Mouse (Mus musculus) gastrocnemius, adult 18-20 months (tissue): ENCODE measurements around the gene Hdac7. TPM values are rescaled to one million over a fixed set of nuclear protein-coding genes. Genes with fewer than 3 reads are reported as not detected.
A peak's percentile ranks its signal among the peaks of the same experiment; 100 is the strongest.

Experiments used
- DNase-seq: peaks from one replicate; pipeline ENCODE4 v3.0.0; 2021; ENCODE audit warnings: low spot score
- total RNA-seq, 2 experiments: library from RNA; stranded (reverse); gene quantifications; 2 replicates each; pipeline ENCODE4 v1.2.3; 2021

Hdac7 gene
- total RNA-seq, 2 experiments from 2014 or later: 6.2 to 10.3 TPM

DNA sequence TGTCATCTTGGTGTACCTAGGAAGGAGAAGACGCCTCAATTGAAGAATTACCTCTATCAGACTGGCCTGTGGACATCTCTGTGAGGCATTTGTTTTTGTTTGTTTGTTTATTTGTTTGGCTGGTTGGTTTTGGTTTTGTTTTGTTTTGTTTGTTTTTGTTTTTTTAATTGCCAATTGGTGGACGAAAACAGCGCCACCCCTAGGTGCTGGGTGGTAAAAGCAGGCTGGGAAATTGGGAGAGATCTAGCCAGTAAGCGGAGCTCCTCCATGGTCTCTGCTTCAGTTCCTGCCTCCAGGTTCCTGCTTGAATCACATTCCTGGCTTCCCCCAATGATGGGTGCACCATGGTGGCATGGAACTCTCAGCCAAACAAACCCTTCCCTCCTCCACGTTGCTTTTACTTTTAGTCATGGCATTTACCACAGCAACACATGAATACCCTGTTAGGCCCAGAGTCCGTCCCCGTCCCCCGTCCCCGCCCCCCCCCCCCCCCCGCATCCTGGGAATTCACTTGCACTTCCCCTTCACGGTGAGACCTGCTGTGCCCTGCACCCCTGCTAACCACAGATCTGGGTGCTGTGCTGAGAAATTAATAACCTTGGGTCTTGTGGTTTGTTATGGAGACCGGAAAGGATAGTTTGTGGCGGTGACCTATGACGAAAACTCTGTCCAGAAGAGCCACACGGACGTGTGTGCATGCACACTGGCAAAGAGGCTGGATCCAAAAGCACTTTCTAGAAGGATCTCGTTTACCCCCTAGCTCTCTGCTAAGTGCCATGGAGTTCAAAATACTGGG, 27.9 kb downstream of the Hdac7 start:
- DNase-seq: no peak

DNA sequence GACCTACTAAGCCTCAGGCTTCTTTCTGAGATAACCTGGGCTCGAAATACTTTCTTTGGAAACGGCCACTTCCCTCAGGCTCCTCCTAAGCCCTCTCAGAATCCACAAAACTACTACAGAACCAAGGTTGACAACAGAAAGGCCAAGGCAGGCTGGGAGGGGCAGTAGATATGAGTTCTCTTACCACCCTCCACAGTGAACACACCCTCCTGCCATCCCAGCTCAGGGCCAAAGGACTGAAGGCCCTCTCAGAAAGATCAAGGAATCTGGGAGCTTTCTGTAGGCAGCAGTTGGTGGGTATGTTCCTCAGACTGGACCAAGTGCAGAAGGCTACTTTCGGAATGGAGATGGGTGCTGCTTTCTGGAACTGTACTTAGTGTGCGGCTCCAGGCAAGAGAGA, 29.0 kb downstream of the Hdac7 start:
- no peak for DNase-seq

DNA sequence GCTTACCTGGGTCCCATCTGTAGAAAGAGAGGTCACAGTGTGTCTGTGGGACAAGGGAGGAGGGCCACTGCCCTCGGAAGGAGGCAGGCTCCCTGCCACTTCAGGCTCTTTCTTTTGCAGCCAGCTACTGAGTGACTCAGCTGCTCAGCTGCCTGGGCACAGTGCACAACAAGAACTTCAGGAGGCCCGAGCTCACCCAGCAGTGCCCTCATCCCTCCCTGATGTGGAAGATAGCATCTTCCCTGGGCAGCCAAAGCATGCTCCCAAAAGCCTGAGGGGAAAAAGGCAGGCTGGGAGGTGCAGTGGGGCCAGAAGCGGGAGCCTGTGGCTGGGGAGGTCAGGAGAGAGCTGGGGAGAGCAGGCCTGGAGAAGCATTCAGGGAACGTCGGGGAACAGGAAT, 29.6 kb downstream of the Hdac7 start:
- DNase-seq: no peak

DNA sequence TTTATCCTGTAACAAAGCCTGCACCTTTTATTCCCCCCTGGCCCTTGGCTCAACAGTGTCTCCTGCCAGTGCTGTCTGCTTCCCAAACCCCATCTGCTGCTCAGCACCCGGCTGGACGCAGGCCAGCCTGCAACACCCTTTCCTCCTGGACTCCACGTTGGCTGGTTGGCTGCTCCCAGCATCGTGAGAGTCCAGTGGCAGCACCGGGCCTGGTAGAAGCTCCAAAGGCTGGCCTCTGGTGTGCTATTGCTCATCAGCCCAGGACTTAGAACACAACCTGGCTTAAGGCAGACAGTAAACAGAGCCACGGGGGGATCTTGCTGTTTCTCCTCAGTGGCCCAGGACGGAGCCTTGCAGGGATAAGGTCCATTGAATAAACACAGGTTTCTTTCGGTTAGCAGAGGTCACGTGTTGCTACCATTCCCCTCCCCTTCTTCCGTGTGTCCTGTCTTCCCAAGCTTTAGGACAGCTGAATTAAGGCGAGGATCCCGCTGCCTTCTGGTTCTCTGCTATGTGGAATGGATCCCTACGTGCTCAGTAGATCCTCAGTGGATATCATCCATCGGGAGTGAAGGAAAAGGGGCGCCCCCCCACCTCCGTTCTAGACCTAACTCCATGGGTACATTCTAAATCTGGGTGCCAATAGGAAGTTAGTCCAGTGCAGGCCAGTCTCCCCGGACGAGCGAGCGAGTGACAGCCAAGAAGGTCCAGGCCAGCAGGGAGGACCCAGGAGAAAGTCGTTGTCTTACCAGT, 30.7 kb downstream of the Hdac7 start:
- DNase-seq: no peak

DNA sequence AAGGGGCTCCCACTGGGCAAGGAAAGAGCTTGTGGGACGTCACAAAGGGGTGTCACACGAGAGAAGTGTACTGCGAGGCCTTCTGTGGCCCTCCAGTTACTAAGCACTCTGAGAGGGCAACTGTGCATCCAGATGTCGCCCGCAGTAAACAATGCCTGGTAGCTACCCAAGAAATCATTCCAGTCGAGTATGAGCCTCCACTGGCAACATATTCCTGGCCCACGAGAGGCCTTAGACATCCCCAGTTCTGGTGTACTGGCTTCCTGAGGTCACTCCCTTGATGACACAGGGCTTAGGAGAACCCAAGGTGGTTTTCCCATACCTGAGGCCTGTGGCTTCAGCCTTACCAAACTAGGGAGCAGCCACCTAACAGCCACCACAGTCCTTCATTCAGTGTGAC, 31.4 kb downstream of the Hdac7 start:
- DNase-seq: no peak

DNA sequence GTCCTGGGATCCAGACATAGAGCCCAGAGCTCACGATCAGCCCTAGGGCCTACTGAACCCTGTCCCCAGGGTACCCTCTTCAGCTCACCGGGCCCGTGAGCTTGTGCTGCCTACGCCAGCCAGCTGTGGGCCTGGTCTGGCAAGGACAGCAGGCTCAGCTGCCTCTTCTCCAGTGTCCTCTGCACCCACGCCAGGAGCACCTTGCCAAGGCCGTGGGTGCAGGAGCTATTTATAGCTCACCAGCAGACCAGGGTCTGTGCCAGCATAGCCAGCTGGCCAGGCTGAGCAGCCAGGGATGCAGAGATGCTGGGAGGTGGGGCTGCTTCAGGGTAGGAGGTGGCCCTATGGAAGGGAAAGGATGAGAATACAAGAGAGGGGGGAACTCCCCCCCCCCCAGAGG, 32.2 kb downstream of the Hdac7 start:
- DNase-seq: peak; percentile 89

DNA sequence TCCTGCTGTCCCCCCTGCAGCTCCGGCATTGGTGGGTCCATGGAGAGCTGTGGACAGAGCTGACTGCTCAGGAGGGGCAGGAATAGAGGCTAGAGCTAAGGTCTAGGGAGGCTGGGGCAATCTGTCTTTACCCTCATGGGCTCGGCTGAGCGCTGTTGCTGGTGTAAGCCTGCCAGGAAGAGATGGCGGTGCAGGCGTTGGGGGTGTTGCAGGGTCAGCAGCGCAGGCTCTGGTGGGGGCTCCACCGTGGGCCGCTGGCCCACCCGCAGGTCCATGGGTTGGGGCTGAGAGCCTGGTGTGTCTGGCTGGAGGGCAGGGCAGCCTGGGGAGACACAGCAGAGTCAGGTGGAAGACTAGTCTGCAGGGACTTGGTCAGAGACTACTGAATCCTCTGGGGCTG, 33.0 kb downstream of the Hdac7 start:
- no peak for DNase-seq

DNA sequence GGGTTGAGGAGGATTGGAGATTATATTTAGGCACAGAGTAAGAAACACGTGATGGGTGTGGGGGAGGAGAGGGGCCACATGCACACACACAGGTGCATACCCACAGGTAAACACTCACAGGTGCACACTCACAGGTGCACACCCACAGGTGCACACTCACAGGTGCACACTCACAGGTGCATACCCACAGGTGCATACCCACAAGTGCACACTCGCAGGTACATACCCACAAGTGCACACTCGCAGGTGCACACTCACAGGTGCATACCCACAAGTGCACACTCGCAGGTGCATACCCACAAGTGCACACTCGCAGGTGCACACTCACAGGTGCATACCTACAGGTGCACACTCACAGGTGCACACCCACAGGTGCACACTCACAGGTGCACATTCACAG, 33.9 kb downstream of the Hdac7 start:
- no peak for DNase-seq

DNA sequence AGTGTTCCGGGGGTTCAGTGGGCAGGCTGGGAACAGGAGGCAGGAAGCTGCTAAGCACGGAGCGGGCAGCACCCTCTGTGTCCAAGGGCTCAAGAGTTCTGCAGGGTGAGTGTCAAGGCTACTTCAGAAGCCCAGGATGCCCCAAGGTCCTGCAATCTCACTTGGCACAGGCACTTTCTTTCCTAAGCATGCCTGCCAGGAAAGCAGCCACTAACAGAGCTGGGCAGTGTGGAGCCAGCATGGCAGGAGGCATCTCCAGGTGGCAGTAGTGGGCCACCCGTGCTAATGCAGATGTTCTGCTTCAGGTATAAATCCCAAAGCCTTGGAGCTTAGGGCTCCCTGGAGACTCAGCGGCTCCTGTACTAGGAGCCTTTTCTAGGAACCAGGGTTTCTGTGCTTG, 34.4 kb downstream of the Hdac7 start:
- DNase-seq: no peak

DNA sequence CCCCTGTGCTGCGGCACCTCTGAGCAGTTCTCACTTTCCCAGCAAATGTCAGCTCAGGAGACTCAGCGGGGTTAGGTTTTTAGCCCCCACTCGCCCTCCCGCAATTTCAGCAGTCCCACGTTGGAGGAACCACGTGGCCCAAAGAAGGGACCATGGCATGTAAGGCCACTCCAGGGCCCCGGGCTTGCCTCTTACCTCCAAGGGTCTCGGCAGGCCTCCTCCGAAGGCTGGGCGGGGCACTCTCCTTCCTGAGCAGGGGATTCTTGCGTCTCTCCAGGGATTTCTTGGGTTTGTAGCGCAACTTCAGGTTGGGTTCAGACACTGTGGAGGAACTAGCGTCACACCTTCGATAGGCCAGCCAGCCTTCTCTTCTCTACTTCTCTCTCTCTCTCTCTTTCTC, 35.1 kb downstream of the Hdac7 start:
- no peak for DNase-seq

DNA sequence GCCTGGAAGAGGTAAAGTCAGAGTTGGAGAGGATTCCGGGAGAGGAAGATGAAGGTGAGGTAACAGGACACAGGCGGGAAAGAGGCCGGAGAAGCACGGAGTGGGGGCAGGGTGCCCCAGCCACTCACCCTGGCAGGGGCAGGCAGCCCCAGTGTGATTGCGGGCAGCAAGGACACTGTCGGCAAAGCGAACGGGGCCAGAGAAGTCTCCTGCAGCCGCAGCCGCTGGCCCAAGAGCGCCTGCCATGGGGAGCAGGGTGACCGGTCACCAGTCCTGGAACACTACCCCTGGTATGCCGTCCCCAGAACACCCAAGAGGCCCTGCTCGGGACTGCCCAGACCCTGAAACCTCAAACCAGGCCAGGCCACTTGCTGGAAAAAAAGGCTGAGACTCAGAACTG, 35.8 kb downstream of the Hdac7 start:
- DNase-seq: no peak

DNA sequence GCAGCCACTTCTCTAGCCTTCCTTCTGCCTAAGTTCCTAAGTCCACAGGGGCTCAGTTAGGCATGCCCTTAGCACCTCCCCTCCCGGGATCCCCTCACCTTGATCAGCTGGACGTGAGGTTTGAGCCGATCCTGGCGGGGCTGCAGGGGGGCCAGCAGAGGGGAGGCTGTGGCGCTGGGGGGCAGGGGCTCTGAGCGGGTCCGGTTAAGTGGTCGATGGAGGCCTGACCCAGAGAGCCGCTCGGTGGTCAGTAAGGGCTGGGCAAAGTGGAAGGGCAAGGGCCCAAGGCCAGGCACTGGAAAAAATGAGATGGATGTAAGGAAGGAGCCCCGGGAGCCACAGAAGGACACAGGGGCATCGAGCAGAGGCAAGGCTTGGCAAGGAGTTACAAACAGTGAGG, 36.4 kb downstream of the Hdac7 start:
- no peak for DNase-seq

DNA sequence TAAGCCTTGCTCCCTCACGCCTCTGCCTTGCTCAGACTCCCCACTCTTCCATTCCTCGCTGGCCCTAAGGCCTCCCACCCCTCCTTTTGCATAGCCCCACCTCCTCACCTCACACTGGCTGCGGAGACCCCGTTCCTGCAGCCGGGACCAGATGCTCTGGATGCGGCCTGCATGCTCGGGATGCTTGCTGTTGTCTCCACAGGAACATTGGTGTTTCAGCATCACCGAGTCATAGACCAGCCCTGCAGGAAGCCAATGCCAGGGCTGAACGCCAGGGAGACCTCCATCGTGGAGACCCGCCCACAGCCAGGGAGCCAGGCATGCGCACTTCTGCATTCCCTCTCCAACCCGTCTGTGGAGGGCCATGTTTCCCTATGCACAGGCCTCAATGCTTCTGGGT, 41.7 kb downstream of the Hdac7 start:
- no peak for DNase-seq

DNA sequence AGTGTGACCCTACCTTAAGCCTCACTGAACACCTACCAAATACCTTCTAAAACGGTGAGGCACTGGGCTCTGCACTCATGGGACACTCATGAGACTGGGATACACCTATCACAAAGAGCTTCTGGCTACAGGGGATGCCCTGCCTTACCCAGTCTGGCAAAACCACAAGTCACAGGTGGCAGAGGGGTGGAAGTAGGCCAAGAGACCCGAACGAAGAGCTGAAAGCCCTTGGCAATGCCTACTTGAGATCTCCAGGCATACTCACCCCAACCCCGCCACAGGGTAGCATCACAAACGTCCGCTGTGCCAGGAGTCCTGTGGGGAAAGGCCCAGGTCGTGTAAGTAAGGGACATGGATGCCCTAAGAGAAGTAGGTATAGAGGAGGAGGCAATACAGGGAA, 42.5 kb downstream of the Hdac7 start:
- no peak for DNase-seq

DNA sequence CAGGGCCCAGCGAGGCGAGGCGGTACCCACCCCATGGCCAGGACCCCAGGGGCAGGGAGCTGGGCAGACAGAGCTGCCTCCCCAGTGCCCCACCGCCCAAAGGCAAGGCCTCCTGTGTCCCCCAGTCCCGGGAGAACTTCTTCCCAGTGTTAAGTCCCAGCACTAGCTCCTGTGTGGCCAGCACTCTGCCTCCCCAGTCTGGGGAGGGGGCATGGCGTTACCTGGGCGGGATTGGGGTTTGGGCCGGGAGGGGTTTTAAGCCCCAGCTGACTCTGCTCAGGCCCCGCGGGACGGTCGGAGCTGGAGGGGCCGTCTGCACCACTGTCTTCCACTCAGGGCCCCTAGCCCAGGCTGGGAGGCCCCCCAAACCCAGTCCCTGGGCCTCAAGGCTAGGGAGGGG, 43.4 kb downstream of the Hdac7 start:
- DNase-seq: no peak

DNA sequence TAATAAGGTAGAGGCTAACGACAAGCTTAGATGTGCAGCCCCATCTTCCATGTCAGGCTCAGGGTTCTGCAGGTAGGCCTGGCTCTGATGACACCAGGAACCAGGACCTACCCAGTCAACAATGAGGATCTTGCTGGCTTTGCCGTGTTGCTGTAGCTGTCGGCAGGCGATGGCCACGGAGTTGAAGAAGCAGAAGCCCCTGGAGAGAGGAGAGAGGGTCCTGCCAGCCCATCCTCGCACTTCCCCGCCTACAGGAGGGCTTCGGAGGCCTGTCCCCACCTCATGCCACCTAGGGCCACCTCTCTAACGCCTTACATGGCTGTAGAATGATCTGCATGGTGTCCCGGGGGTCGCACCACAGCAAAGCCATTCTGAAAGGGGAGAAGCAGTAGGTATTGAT, 44.9 kb downstream of the Hdac7 start:
- DNase-seq: no peak

DNA sequence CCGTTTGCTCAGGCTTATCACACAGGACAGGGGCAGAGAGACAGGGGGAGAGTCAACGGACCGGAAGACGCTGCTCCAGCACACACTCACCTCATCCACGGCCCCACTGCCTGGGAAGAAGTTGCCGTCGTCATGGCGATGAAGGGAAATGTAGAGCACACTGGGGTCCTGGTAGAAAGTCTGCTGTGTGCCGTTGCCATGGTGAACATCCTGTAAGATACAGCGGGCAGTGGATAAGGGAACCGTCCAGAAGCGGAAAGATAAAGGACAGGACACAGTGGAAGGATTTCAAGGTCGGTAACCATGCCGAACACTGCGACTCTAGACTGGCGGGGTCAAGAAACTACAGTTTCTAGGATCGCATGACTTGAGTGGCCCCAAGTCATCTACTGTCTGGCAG, 46.2 kb downstream of the Hdac7 start:
- DNase-seq: no peak

DNA sequence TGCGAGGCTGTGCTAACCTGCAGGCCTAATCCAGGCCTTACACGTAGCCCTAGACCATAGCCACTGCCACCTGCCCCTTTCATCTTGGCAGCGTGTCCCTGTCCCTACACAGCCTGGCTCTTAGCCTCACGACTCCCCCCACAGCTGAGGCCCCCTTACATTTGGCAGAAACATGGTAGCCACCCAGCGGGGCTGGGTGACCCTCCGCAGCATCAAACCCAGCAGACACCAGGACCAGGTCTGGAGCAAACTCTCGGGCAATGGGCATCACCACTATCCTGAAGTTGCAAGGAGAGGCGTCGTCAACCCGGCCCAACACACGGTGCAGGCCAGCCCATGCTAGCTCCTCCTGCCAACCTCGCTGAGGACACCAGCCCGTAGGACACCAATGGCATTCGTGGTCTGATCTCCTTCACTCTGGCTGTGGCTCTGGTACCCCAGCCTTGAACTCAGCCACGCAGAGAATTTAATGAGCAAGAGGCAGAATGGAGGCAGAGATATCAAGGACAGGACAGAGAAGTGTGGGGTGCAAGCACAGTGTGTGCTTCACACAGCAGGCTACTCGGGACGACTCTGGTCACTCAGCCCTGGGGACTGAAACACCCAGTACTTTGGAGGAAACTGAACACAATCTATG, 47.5 kb downstream of the Hdac7 start:
- no peak for DNase-seq

DNA sequence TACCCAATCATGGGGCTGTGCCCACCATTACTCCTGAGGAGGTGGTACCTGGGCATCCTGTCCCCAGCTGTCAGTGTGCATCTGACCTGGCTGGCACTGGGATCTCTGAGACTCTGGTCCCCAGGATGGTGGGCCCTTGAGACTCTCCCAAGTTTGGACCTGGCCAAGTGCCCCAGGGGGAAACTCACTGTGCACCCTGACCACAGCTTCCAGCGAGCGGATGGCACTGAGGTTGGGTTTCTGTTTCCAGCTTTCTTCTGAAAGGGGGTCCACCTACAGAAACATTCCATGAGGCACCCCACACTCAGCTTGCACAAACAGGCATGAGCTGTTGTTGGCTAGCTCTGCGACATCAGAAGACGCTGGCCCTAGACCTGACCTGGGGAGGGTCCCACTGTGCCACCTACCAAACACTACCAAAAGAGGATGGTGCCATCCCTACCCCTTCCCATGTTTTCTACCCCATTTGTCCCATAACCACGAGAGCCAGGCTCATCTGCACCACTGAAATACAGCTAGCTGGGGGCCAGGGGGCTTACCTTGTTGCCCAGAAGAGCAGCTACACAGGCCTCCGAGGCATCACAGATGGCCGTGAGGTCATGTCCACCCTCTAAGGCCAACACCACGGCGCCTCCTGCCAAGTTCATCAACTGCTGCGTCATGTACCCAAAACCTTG, 48.6 kb downstream of the Hdac7 start:
- DNase-seq: no peak

DNA sequence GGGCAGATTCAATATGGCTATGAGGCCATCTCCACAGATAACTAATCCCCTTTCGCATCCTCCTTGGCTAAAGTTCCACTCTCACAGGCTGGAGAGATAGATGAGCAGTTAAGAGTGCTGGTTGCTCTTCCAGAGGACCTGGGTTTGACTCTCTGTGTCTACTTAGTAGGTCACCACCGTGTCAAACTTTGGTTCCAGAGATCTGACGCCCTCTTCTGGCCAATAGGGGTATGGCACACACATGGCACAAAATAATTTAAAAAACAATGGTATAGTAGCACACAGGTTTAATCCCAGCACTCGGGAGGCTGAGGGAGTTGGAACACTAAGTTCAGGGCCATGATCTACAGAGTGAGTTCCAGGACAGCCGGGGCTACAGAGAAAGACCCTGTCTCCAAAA, 50.0 kb downstream of the Hdac7 start:
- no peak for DNase-seq

DNA sequence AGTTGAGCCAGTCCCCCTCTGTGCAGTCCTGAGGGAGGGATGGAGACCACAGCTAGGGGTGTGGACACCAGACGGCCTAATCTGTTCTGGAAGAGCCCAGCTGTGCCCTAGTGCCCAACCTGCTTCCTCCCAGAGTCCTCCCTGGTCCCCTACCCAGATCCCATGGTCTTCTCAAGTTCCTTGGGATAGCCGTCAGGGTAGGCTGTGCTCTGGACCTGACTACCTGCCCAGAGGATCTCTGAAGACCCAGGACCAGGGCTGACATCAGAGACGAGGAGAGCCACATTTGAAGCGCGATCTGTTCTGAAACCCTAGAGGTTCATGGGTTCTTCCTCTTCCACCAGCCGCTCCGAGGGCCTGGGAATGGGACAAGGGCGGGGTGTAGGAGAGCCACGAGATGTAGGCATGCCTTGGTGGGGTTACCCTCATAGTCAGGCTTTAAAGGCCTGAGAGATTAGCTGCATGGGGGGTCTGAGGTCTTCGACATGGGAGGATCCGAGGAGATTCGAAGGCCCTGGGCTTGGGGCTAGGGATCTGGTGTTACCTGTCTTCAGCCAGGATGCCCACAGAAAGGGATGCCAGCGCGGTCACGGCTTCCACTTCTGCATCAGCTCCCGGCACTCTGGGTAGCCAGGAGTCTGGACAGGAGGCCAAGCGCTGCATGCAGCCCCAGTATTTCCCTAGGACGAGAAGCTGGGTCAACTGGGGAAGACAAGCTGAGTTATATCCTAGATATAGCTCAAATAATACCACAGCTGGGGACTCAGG, 50.7 kb downstream of the Hdac7 start:
- no peak for DNase-seq
